Mouse (Mus musculus): ENCODE measurements around the gene Supt4a.

DNA sequence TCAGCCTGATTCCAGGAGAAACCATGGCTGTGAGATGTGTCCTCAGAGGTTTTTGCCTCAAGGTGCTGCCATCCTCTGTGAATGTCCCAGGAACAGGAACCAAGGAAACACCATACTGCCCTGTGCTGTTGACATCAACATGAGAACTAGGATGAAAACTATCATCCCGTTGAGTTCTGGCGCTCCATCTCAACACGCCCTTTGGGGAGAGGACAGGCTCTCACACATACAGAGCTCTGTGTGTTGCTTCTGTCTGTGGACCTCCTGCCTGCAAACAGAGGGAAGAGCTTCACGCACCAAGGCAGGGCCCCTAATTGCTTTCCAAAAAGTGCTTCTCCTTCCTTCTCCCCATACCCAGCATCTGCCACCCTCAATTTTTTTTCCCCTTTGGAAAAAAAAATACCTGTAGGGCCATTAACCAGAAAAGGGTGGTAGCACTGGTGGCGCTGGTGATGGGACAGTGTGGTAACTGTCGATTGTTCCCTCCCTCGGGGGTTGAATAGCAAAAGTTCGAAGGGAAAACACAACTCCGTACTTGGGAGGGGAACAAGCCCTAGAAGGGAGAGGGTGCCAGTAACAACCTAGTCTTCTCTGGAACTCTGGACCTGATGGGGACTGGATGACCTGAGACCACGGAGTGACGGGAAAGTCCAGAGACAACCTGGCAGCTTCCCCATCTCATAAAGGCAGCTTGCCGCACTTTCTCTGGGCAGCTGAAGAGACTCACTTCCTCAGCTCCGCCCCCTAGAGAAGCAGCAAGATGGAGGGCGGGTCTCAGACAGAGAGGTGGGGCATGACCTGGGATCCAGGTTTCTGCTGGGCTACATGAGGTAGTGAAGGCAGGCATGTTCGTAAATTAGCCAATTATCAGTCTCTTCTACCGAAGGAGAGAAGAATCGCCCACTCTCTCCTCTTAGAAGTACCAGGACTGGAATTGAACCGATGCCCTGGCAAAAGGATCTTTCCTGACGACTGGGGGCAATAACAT lies 11.1 kb downstream of the Supt4a start:
- TF ChIP-seq CTCF (IDR thresholded peaks at IDR 0.05; ENCODE audit: control insufficient read depth, insufficient read depth, insufficient read length) (no peak), USF1 (IDR thresholded peaks at IDR 0.05; ENCODE audit: low read depth) (no peak), MYOG (IDR thresholded peaks at IDR 0.05; ENCODE audit: control insufficient read depth, extremely low read depth, insufficient read length) (no peak)
